Mouse (Mus musculus) layer of hippocampus, adult 8-10 months (tissue): Measurements from ENCODE around the gene Gm20604. TPM values are rescaled to one million over a fixed set of nuclear protein-coding genes. Genes with fewer than 3 reads are reported as not detected.
A peak's percentile ranks its signal among the peaks of the same experiment; 100 is the strongest.

Experiments
- DNase-seq, 2 experiments: peaks; one replicate each; pipeline ENCODE4 v3.0.0; 2022; ENCODE audit warnings: low spot score in 2 of 2
- total RNA-seq, 4 experiments: library from RNA; stranded (reverse); gene quantifications; 2 replicates each; pipeline ENCODE4 v1.2.4; 2022

Gene Gm20604
- total RNA-seq, 4 experiments from 2014 or later, result 12.3 to 15.5 (median 14.9) TPM

GRCm38 (mm10) chr12:102706833-102707463, 51.5 kb downstream of the Gm20604 start:
- no peak for DNase-seq

GRCm38 (mm10) chr12:102705906-102706640, 52.4 kb downstream of the Gm20604 start:
- no peak for DNase-seq

GRCm38 (mm10) chr12:102705216-102705871, 53.1 kb downstream of the Gm20604 start:
- DNase-seq, result peak; percentile 82 to 90

- DNase-seq, result no peak
These were observed 53.8 kb downstream of the Gm20604 start, which contains the start of gene Itpk1 for GRCm38 (mm10) chr12:102704457-102705198. Itpk1 (minus strand) TSS chr12:102704930.

GRCm38 (mm10) chr12:102703921-102704408, 54.5 kb downstream of the Gm20604 start:
- no peak for DNase-seq

- DNase-seq, result no peak
These were observed 55.0 kb downstream of the Gm20604 start for GRCm38 (mm10) chr12:102703441-102703840.

GRCm38 (mm10) chr12:102703111-102703412, 55.4 kb downstream of the Gm20604 start:
- no peak for DNase-seq

- DNase-seq, result peak in 1 of 2 experiments; percentile 79
These were observed 55.9 kb downstream of the Gm20604 start for GRCm38 (mm10) chr12:102702356-102703110.

- DNase-seq, result no peak
These were observed 56.7 kb downstream of the Gm20604 start for GRCm38 (mm10) chr12:102701691-102702207.

- DNase-seq, result no peak
These were observed 58.0 kb downstream of the Gm20604 start for GRCm38 (mm10) chr12:102700453-102700852.

GRCm38 (mm10) chr12:102699156-102699555, 59.3 kb downstream of the Gm20604 start:
- no peak for DNase-seq

- DNase-seq, result no peak
These were observed 60.3 kb downstream of the Gm20604 start for GRCm38 (mm10) chr12:102698089-102698684.

- no peak for DNase-seq
These were observed 61.1 kb downstream of the Gm20604 start for GRCm38 (mm10) chr12:102697381-102697780.

- DNase-seq, result no peak
These were observed 61.7 kb downstream of the Gm20604 start for GRCm38 (mm10) chr12:102696635-102697354.

GRCm38 (mm10) chr12:102695369-102696239, 62.9 kb downstream of the Gm20604 start:
- DNase-seq, result peak; percentile 83 to 84

GRCm38 (mm10) chr12:102691761-102692160, 66.7 kb downstream of the Gm20604 start:
- DNase-seq, result no peak
